Mouse (Mus musculus) neural tube, embryonic 11.5 days (tissue): ENCODE measurements around the gene Nipsnap1. TPM values are rescaled to one million over a fixed set of nuclear protein-coding genes. Genes with fewer than 3 reads are reported as not detected.

Experiments
- ATAC-seq: fragments of 200-750 bp; cut with Nextera tagmentation; 2 replicates; pipeline ENCODE4 v1.8.0; 2017; ENCODE audit warnings: moderate number of reproducible peaks, mild to moderate bottlenecking, moderate TSS enrichment, moderate library complexity; ENCODE audit not compliant: insufficient read depth, low FRiP score, low TSS enrichment
- DNase-seq: peaks from one replicate; pipeline ENCODE4 v3.0.0-alpha.2; 2015; ENCODE audit warnings: low spot score
- H3K27ac ChIP-seq: fragments of 300-500 bp; sonication (generic); 2 replicates; pipeline ENCODE4 v1.5.1; 2014; ENCODE audit warnings: low read depth, mild to moderate bottlenecking, low read length
- H3K27me3 ChIP-seq: fragments of 300-500 bp; sonication (generic); 2 replicates; pipeline ENCODE4 v1.6.1; 2014; ENCODE audit warnings: mild to moderate bottlenecking, low read length, mixed read lengths; ENCODE audit not compliant: control insufficient read depth, insufficient read depth
- H3K36me3 ChIP-seq: fragments of 300-500 bp; sonication (generic); 2 replicates; pipeline ENCODE4 v1.6.1; 2014; ENCODE audit warnings: mild to moderate bottlenecking, low read length, moderate library complexity, mixed read lengths; ENCODE audit not compliant: control insufficient read depth, insufficient read depth
- H3K4me1 ChIP-seq: fragments of 300-500 bp; sonication (generic); 2 replicates; pipeline ENCODE4 v1.6.1; 2014; ENCODE audit warnings: low read length, mixed read lengths; ENCODE audit not compliant: control insufficient read depth, insufficient read depth
- H3K4me2 ChIP-seq: fragments of 300-500 bp; sonication (generic); 2 replicates; pipeline ENCODE4 v1.6.1; 2014; ENCODE audit warnings: low read depth, mild to moderate bottlenecking, moderate library complexity
- H3K4me3 ChIP-seq: fragments of 300-500 bp; sonication (generic); 2 replicates; pipeline ENCODE4 v1.5.1; 2014; ENCODE audit warnings: low read depth, low read length
- H3K9ac ChIP-seq: fragments of 300-500 bp; sonication (generic); 2 replicates; pipeline ENCODE4 v1.6.1; 2014; ENCODE audit warnings: mild to moderate bottlenecking, low read length
- H3K9me3 ChIP-seq: fragments of 300-500 bp; sonication (generic); 2 replicates; pipeline ENCODE4 v1.6.1; 2016; ENCODE audit warnings: low read length; ENCODE audit not compliant: control insufficient read depth
- WGBS: fragments of 180-500 bp; shearing (Covaris S2); extraction: QIAGEN DNeasy Blood & Tissue Kit; methylation state at CpG from one replicate; pipeline ENCODE4 v1.1.7; 2014; 5-methylcytosine and 5-hydroxymethylcytosine counted together
- microRNA-seq: library from miRNA; unstranded; fragments of <30 nt; microRNA quantifications from one replicate; pipeline ENCODE4, GENCODE M21; 2016
- polyA plus RNA-seq: library from polyadenylated mRNA; unstranded; fragments of >200 nt; fragmentation: Nextera tagmentation; extraction: Ambion mirVana; gene quantifications from 2 replicates; pipeline ENCODE4 v1.2.1, GENCODE M21; 2014

Gene Nipsnap1
- polyA plus RNA-seq, 1 experiment from 2014 or later: 80.4 TPM

- no peak overlapping the region for H3K4me2 ChIP-seq
- H3K9me3 ChIP-seq: no peaks in the 10 kb centered on the region
- no peak overlapping the region for H3K9ac ChIP-seq
- DNase-seq (no peak), ATAC-seq (no peak)
- 88% methylated on average over 1 of the region's 1 CpGs for WGBS
- no peak overlapping the region for H3K4me3 ChIP-seq
- H3K4me1 ChIP-seq: no peaks in the 10 kb centered on the region
- peaks cover 14% of the 10 kb centered on the region for H3K36me3 ChIP-seq
- no peaks in the 10 kb centered on the region for H3K27me3 ChIP-seq
- no peak overlapping the region for H3K27ac ChIP-seq
Observed at GRCm38 (mm10) chr11:4931009-4931601, 57.4 kb downstream of the Nipsnap1 start.

- ATAC-seq: no peak
- WGBS: 87% methylated on average over 5 of the region's 5 CpGs
- Histone ChIP-seq H3K27me3 (no peaks in the 10 kb centered on the region), H3K9ac (no peak overlapping the region), H3K36me3 (no peaks in the 10 kb centered on the region), H3K9me3 (no peaks in the 10 kb centered on the region), H3K4me1 (no peaks in the 10 kb centered on the region), H3K4me3 (no peak overlapping the region), H3K27ac (no peak overlapping the region), H3K4me2 (no peak overlapping the region)
- no peak for DNase-seq
Observed at GRCm38 (mm10) chr11:4936243-4936642, 62.5 kb downstream of the Nipsnap1 start.

Small RNA genes within 50 kb of the gene (microRNA-seq; reads per million reads assigned to microRNA genes)
- gene Mir6918: not detected

Other genes with a start within 250 kb of the Nipsnap1 start
- gene Ascc2, start 236.2 kb upstream of the Nipsnap1 start, polyA plus RNA-seq: 35.0 and 36.1 TPM in 2 replicates
- 505 and 528 TPM in 2 replicates for gene Uqcr10, start 169.6 kb upstream of the Nipsnap1 start, polyA plus RNA-seq
- gene Zmat5, start 169.3 kb upstream of the Nipsnap1 start, polyA plus RNA-seq: 75.5 and 82.3 TPM in 2 replicates
- gene Cabp7, start 127.2 kb upstream of the Nipsnap1 start, polyA plus RNA-seq: 2.6 and 3.4 TPM in 2 replicates
- 56.6 and 67.7 TPM in 2 replicates for gene Nf2, start 24.4 kb upstream of the Nipsnap1 start, polyA plus RNA-seq
- gene Thoc5, start 21.4 kb downstream of the Nipsnap1 start, polyA plus RNA-seq: 56.5 and 61.1 TPM in 2 replicates
- gene Nefh, start 74.1 kb downstream of the Nipsnap1 start, polyA plus RNA-seq: 1.4 and 1.9 TPM in 2 replicates
- 65.1 and 73.6 TPM in 2 replicates for gene Ap1b1, start 112.9 kb downstream of the Nipsnap1 start, polyA plus RNA-seq
- 0.66 and 0.74 TPM in 2 replicates for gene Rasl10a, start 184.2 kb downstream of the Nipsnap1 start, polyA plus RNA-seq
- 32.1 and 32.9 TPM in 2 replicates for gene Gas2l1, start 191.4 kb downstream of the Nipsnap1 start, polyA plus RNA-seq
- 21.4 and 23.8 TPM in 2 replicates for gene Rhbdd3, start 225.0 kb downstream of the Nipsnap1 start, polyA plus RNA-seq
- 449 and 456 TPM in 2 replicates for gene Ewsr1, start 225.3 kb downstream of the Nipsnap1 start, polyA plus RNA-seq